Mouse (Mus musculus) C2C12 (cell line): ENCODE results near the gene Akap13.

Experiments
- CTCF ChIP-seq: IDR thresholded peaks from one replicate; pipeline ENCODE4 v1.5.1; 2011; ENCODE audit not compliant: control insufficient read depth, insufficient read depth, insufficient read length
- FOSL1 ChIP-seq: IDR thresholded peaks from one replicate; pipeline ENCODE4 v1.8.0; 2011; ENCODE audit warnings: mild to moderate bottlenecking, low read length; ENCODE audit not compliant: poor library complexity, insufficient read depth, severe bottlenecking
- MAX ChIP-seq: IDR thresholded peaks from one replicate; pipeline ENCODE4 v1.6.1; 2011; ENCODE audit warnings: mild to moderate bottlenecking, control low read depth

DNA sequence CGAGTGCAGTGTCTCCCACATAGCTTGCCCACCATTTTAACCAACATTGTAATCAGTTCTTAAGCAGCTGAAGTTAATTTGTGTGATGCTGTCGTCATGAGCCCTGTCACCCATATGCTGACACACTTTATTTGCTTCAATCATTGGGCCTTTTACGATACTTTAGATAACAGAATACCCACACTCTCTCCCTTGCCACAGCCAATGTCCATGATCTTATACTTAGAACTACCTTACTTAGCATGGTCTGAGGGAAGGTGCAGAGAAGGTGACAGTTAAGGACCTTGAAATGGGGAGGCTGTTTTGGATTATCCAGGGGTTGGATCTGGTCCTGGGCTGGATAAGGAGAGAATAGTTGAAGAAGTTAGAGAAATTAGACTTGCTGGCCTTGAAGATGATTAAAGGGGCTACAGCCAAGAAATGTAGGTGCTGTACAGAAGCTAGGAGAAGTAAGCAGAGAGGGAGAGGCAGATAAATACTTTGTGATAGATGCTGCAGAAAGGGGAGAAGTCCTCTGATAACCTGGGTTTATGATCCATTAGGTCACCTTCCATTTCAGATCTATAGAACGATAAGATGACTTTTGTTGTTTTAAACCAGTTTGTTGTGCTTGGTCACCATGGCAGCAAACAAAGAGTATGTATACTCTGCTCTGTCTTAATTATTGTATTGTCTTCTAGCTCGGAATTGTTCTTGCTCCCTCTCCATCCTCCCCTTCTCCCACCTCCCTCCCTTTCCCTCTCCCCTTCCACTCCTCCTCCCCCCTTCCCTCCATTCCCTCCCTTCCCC lies 53.9 kb downstream of the Akap13 start:
- TF ChIP-seq CTCF (no peak), FOSL1 (no peak), MAX (no peak)
